Mouse (Mus musculus) urinary bladder, adult 18-20 months (tissue): Measurements from ENCODE around the gene Hectd2.

ENCODE experiments used
- DNase-seq, 2 experiments: peaks; one replicate each; pipeline ENCODE4 v3.0.0; 2022; ENCODE audit warnings: low spot score in 2 of 2, mixed read lengths in 2 of 2

Gene Hectd2

GRCm38 (mm10) chr19:36646132-36646828 is 91.8 kb downstream of the Hectd2 start:
- DNase-seq: no peak

GRCm38 (mm10) chr19:36652686-36653085 is 98.2 kb downstream of the Hectd2 start:
- DNase-seq: no peak

GRCm38 (mm10) chr19:36662734-36663133 is 108.3 kb downstream of the Hectd2 start:
- no peak for DNase-seq

GRCm38 (mm10) chr19:36663918-36664317 is 109.5 kb downstream of the Hectd2 start:
- no peak for DNase-seq

- no peak for DNase-seq
Observed at GRCm38 (mm10) chr19:36664417-36664816, 110.0 kb downstream of the Hectd2 start.

- no peak for DNase-seq
Observed at GRCm38 (mm10) chr19:36665206-36665605, 110.8 kb downstream of the Hectd2 start.

GRCm38 (mm10) chr19:36665641-36666040 is 111.2 kb downstream of the Hectd2 start:
- no peak for DNase-seq

GRCm38 (mm10) chr19:36666471-36666870 is 112.0 kb downstream of the Hectd2 start:
- no peak for DNase-seq

GRCm38 (mm10) chr19:36667368-36667767 is 112.9 kb downstream of the Hectd2 start:
- no peak for DNase-seq

- DNase-seq: no peak
Observed at GRCm38 (mm10) chr19:36668098-36668497, 113.7 kb downstream of the Hectd2 start.

GRCm38 (mm10) chr19:36668881-36669639 is 114.6 kb downstream of the Hectd2 start:
- DNase-seq: no peak

GRCm38 (mm10) chr19:36669720-36670451 is 115.4 kb downstream of the Hectd2 start:
- no peak for DNase-seq
